Mouse (Mus musculus) neural tube, embryonic 13.5 days (tissue): ENCODE measurements around the gene Clic6. TPM values are rescaled to one million over a fixed set of nuclear protein-coding genes. Genes with fewer than 3 reads are reported as not detected.

Source experiments
- ATAC-seq: fragments of 200-750 bp; cut with Nextera tagmentation; 2 replicates; pipeline ENCODE4 v1.8.0; 2017; ENCODE audit warnings: low read depth, mild to moderate bottlenecking, moderate TSS enrichment, moderate library complexity
- H3K27ac ChIP-seq: fragments of 300-500 bp; sonication (generic); replicated peaks from 2 replicates; pipeline ENCODE4 v1.5.1; 2015; ENCODE audit warnings: moderate library complexity, mild to moderate bottlenecking, inconsistent platforms
- H3K27me3 ChIP-seq: fragments of 300-500 bp; sonication (generic); 2 replicates; pipeline ENCODE4 v1.6.1; 2015; ENCODE audit warnings: mild to moderate bottlenecking, inconsistent platforms
- H3K36me3 ChIP-seq: fragments of 300-500 bp; sonication (generic); 2 replicates; pipeline ENCODE4 v1.6.1; 2015; ENCODE audit warnings: mild to moderate bottlenecking, inconsistent platforms
- H3K4me1 ChIP-seq: fragments of 300-500 bp; sonication (generic); replicated peaks from 2 replicates; pipeline ENCODE4 v1.6.1; 2015; ENCODE audit warnings: inconsistent platforms
- H3K4me2 ChIP-seq: fragments of 300-500 bp; sonication (generic); 2 replicates; pipeline ENCODE4 v1.6.1; 2015; ENCODE audit warnings: inconsistent platforms, mild to moderate bottlenecking, moderate library complexity
- H3K4me3 ChIP-seq: fragments of 300-500 bp; sonication (generic); 2 replicates; pipeline ENCODE4 v1.5.1; 2015; ENCODE audit warnings: mild to moderate bottlenecking, inconsistent platforms
- H3K9ac ChIP-seq: fragments of 300-500 bp; sonication (generic); 2 replicates; pipeline ENCODE4 v1.6.1; 2015; ENCODE audit warnings: moderate library complexity, mild to moderate bottlenecking, inconsistent platforms
- H3K9me3 ChIP-seq: fragments of 300-500 bp; sonication (generic); 2 replicates; pipeline ENCODE4 v1.6.1; 2016; ENCODE audit warnings: inconsistent platforms
- WGBS: fragments of 180-500 bp; shearing (Covaris S2); methylation state at CpG from one replicate; pipeline ENCODE4 v1.1.7; 2015; 5-methylcytosine and 5-hydroxymethylcytosine counted together
- polyA plus RNA-seq: library from polyadenylated mRNA; unstranded; fragments of >200 nt; fragmentation: Nextera tagmentation; extraction: Ambion mirVana; gene quantifications from 2 replicates; pipeline ENCODE4 v1.2.1, GENCODE M21; 2015

Gene Clic6
- polyA plus RNA-seq, result 0.54 and 2.1 TPM in 2 replicates

DNA sequence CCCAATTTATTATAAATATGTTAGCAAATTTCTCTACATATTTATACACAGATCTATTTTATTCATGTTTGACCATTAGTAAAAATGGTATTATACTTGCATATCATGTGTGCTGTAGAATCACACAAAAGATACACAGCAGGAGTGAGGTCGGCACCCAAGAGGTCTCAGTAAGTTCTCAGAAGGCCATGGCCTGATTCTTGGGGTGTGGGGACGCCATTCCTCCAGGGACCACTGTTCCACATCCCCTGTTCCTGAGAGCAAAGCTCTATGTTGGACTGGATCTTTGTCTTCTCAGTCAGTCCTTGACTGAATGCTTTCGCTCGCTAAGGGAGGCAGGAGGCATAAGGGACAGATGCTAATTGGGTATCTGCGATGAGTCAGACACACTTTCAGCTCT, at the start of gene Clic6:
TSS of gene Clic6 (plus strand) at position 301 of the 400 bp plus-strand sequence.
- H3K9me3 ChIP-seq, result no peaks in the 10 kb centered on the region
- 88% methylated on average over 5 of the region's 5 CpGs for WGBS
- no peak for ATAC-seq
- no peak within 1 kb of the TSS for H3K4me2 ChIP-seq
- no peaks in the 10 kb centered on the region for H3K4me1 ChIP-seq
- no peak within 1 kb of the TSS for H3K27ac ChIP-seq
- H3K4me3 ChIP-seq, result no peak within 1 kb of the TSS
- H3K9ac ChIP-seq, result no peak within 1 kb of the TSS
- no peaks in the 10 kb centered on the region for H3K27me3 ChIP-seq
- H3K36me3 ChIP-seq, result no peaks in the 10 kb centered on the region

GRCm38 (mm10) chr16:92439775-92440174, 45.8 kb upstream of the Clic6 start:
- no peaks in the 10 kb centered on the region for H3K9me3 ChIP-seq
- no peaks in the 10 kb centered on the region for H3K36me3 ChIP-seq
- no peak overlapping the region for H3K27ac ChIP-seq
- no peak for ATAC-seq
- 71% methylated on average over 2 of the region's 2 CpGs for WGBS
- H3K4me1 ChIP-seq, result peaks cover 48% of the 10 kb centered on the region
- no peaks in the 10 kb centered on the region for H3K27me3 ChIP-seq
- no peak overlapping the region for H3K9ac ChIP-seq
- H3K4me3 ChIP-seq, result no peak overlapping the region
- H3K4me2 ChIP-seq, result no peak overlapping the region

DNA sequence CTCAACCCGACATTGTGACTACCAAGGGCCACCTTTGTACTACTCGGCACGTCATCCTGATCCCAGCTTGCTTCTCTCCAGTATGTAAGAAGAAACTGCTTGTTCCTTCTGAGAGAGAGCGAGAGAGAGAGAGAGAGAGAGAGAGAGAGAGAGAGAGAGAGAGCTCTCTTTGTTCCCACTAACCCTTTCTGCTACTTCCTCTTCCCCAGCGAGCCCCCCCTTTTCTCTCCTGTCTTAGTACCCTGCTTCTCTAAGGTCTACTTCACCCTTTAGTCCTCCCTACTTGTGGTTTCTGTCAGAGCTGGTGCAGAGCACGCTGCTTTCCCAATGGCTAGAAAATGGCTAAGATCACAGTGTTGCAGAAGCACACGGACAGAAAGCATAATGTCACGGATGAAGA, 45.3 kb upstream of the Clic6 start:
- Histone ChIP-seq H3K27me3 (no peaks in the 10 kb centered on the region), H3K9me3 (no peaks in the 10 kb centered on the region), H3K4me1 (peaks cover 46% of the 10 kb centered on the region), H3K4me3 (no peak overlapping the region), H3K27ac (no peak overlapping the region), H3K9ac (no peak overlapping the region), H3K36me3 (no peaks in the 10 kb centered on the region), H3K4me2 (no peak overlapping the region)
- ATAC-seq, result no peak
- 73% methylated on average over 8 of the region's 8 CpGs for WGBS

DNA sequence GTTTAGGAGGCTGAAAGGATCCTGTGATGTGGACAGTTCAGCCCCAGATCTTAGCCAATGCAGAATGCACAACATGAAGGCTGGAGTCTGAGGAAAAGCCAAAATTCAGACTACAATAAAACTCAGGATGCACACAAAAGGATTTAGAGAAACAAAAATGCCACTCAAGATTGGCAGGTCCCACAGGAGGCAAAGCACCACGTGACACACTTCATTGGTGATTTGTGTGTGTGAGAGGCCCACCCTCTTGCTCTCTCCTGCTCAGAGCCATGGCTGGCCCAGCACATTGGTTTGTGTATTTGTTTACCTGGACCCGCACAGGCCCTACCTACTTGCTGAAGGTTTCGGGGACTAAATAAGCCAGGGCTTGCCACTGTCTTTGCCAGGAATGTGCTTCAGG, 44.3 kb upstream of the Clic6 start:
- no peak for ATAC-seq
- Histone ChIP-seq H3K4me2 (no peak overlapping the region), H3K27me3 (no peaks in the 10 kb centered on the region), H3K36me3 (no peaks in the 10 kb centered on the region), H3K4me1 (peaks cover 43% of the 10 kb centered on the region), H3K4me3 (no peak overlapping the region), H3K9ac (no peak overlapping the region), H3K27ac (no peak overlapping the region), H3K9me3 (no peaks in the 10 kb centered on the region)
- 65% methylated on average over 3 of the region's 3 CpGs for WGBS

DNA sequence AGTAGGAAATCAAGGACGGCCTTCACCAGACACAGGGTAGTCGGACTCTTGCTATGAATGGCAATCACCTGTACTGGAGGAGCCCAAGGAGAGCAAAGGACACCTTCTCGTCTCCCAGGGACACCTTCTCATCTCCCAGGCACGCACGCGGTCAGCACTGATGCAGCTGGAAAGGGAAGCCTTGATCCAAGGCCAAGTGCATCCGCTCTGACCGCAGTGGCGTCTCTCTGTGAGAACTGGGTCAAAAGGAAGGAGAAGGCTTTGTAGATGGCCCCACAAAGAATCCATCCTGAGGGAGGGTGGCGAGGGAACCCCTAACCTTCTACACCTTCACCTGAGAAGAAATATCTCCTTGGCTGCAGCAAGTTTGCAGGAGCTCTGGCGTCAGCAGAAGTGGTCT, 43.4 kb upstream of the Clic6 start:
- no peak overlapping the region for H3K27ac ChIP-seq
- H3K36me3 ChIP-seq, result no peaks in the 10 kb centered on the region
- no peak overlapping the region for H3K4me2 ChIP-seq
- 90% methylated on average over 11 of the region's 11 CpGs for WGBS
- H3K9me3 ChIP-seq, result no peaks in the 10 kb centered on the region
- no peak for ATAC-seq
- peaks cover 43% of the 10 kb centered on the region for H3K4me1 ChIP-seq
- H3K4me3 ChIP-seq, result no peak overlapping the region
- H3K27me3 ChIP-seq, result no peaks in the 10 kb centered on the region
- H3K9ac ChIP-seq, result no peak overlapping the region

DNA sequence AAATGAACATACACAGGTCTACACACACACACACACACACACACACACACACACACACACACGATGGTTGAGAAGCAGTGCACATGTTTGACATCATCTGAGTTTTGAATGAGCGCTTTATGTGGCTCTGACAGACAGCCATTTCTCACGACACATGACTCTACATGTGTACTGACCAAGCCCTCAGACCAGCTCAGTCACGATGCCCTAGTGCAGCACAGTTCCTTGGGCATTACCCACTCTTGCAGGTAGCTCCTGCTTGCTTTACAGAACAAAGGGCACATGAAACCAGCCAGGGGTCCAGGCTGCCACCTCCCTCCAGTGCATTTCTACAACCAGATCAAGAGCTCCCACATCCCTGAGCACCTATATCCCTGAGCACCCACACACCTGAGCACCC, 42.6 kb upstream of the Clic6 start:
- no peak overlapping the region for H3K27ac ChIP-seq
- no peak overlapping the region for H3K4me2 ChIP-seq
- no peak overlapping the region for H3K4me3 ChIP-seq

GRCm38 (mm10) chr16:92443644-92444113, 41.9 kb upstream of the Clic6 start:
- no peaks in the 10 kb centered on the region for H3K27me3 ChIP-seq
- H3K4me2 ChIP-seq, result no peak overlapping the region
- no peak for ATAC-seq
- H3K4me3 ChIP-seq, result no peak overlapping the region
- 77% methylated on average over 13 of the region's 13 CpGs for WGBS
- no peak overlapping the region for H3K27ac ChIP-seq
- no peaks in the 10 kb centered on the region for H3K9me3 ChIP-seq
- 0 out of 2 replicates have a peak overlapping the region, but pooled peaks have one; percentile 22 for H3K9ac ChIP-seq
- peaks cover 38% of the 10 kb centered on the region for H3K4me1 ChIP-seq
- no peaks in the 10 kb centered on the region for H3K36me3 ChIP-seq

More for the DNA sequence above, 42.6 kb upstream of the Clic6 start:
- H3K9ac ChIP-seq, result no peak overlapping the region
- H3K4me1 ChIP-seq, result peaks cover 42% of the 10 kb centered on the region
- ATAC-seq, result no peak
- H3K27me3 ChIP-seq, result no peaks in the 10 kb centered on the region
- 93% methylated on average over 4 of the region's 4 CpGs for WGBS
- H3K9me3 ChIP-seq, result no peaks in the 10 kb centered on the region
- no peaks in the 10 kb centered on the region for H3K36me3 ChIP-seq

GRCm38 (mm10) chr16:92445377-92445776, 40.2 kb upstream of the Clic6 start:
- Histone ChIP-seq H3K4me1 (peaks cover 33% of the 10 kb centered on the region), H3K9me3 (no peaks in the 10 kb centered on the region), H3K27me3 (no peaks in the 10 kb centered on the region), H3K27ac (no peak overlapping the region), H3K4me2 (no peak overlapping the region), H3K9ac (0 out of 2 replicates have a peak overlapping the region, but pooled peaks have one; percentile 5), H3K4me3 (no peak overlapping the region), H3K36me3 (no peaks in the 10 kb centered on the region)
- 65% methylated on average over 10 of the region's 10 CpGs for WGBS
- no peak for ATAC-seq

- Histone ChIP-seq H3K4me1 (peaks cover 9% of the 10 kb centered on the region; the same call in 1 of the 2 replicates), H3K27ac (no peak overlapping the region), H3K36me3 (peaks cover 3% of the 10 kb centered on the region; the same call in 1 of the 2 replicates), H3K4me3 (no peak overlapping the region), H3K27me3 (no peaks in the 10 kb centered on the region), H3K9me3 (no peaks in the 10 kb centered on the region), H3K4me2 (no peak overlapping the region), H3K9ac (no peak overlapping the region)
- no peak for ATAC-seq
- 93% methylated on average over 14 of the region's 14 CpGs for WGBS
Measured at GRCm38 (mm10) chr16:92449080-92449479, 36.5 kb upstream of the Clic6 start.

- H3K27ac ChIP-seq, result no peak overlapping the region
- ATAC-seq, result no peak
Measured at GRCm38 (mm10) chr16:92450331-92450730, 35.2 kb upstream of the Clic6 start.

GRCm38 (mm10) chr16:92451516-92452072, 33.9 kb upstream of the Clic6 start:
- no peak overlapping the region for H3K27ac ChIP-seq
- ATAC-seq, result no peak

More at GRCm38 (mm10) chr16:92450331-92450730, 35.2 kb upstream of the Clic6 start:
- Histone ChIP-seq H3K36me3 (peaks cover 7% of the 10 kb centered on the region; the same call in 1 of the 2 replicates), H3K9ac (no peak overlapping the region), H3K9me3 (no peaks in the 10 kb centered on the region), H3K4me2 (no peak overlapping the region), H3K4me1 (no peaks in the 10 kb centered on the region; the same call in 1 of the 2 replicates), H3K27me3 (no peaks in the 10 kb centered on the region), H3K4me3 (no peak overlapping the region)
- WGBS, result 78% methylated on average over 8 of the region's 8 CpGs

GRCm38 (mm10) chr16:92452609-92453008, 32.9 kb upstream of the Clic6 start:
- no peak for ATAC-seq
- Histone ChIP-seq H3K4me2 (no peak overlapping the region), H3K36me3 (peaks cover 7% of the 10 kb centered on the region; the same call in 1 of the 2 replicates), H3K27ac (no peak overlapping the region), H3K9me3 (no peaks in the 10 kb centered on the region), H3K27me3 (no peaks in the 10 kb centered on the region), H3K9ac (no peak overlapping the region), H3K4me1 (peaks cover 4% of the 10 kb centered on the region; the same call in 1 of the 2 replicates), H3K4me3 (no peak overlapping the region)
- 57% methylated on average over 8 of the region's 8 CpGs for WGBS

More at GRCm38 (mm10) chr16:92451516-92452072, 33.9 kb upstream of the Clic6 start:
- no peaks in the 10 kb centered on the region for H3K9me3 ChIP-seq
- H3K27me3 ChIP-seq, result no peaks in the 10 kb centered on the region
- 89% methylated on average over 17 of the region's 17 CpGs for WGBS
- no peak overlapping the region for H3K4me3 ChIP-seq
- H3K4me1 ChIP-seq, result no peaks in the 10 kb centered on the region; the same call in 1 of the 2 replicates
- H3K36me3 ChIP-seq, result peaks cover 7% of the 10 kb centered on the region; the same call in 1 of the 2 replicates
- H3K4me2 ChIP-seq, result no peak overlapping the region
- no peak overlapping the region for H3K9ac ChIP-seq
